Mouse (Mus musculus) stomach, postnatal 0 days (tissue): ENCODE data around the gene C130074G19Rik. TPM values are rescaled to one million over a fixed set of nuclear protein-coding genes. Genes with fewer than 3 reads are reported as not detected.
A peak's percentile ranks its signal among the peaks of the same experiment; 100 is the strongest.

Source experiments
- ATAC-seq: fragments of 200-750 bp; cut with Nextera tagmentation; 2 replicates; pipeline ENCODE4 v1.8.0; 2017; ENCODE audit not compliant: low FRiP score, low TSS enrichment
- DNase-seq: peaks from one replicate; pipeline ENCODE4 v3.0.0-alpha.2; 2016; ENCODE audit warnings: low spot score
- H3K27ac ChIP-seq: fragments of 300-500 bp; sonication (generic); replicated peaks from 2 replicates; pipeline ENCODE4 v1.5.1; 2014; ENCODE audit warnings: mild to moderate bottlenecking, control low read depth
- H3K27me3 ChIP-seq: fragments of 300-500 bp; sonication (generic); 2 replicates; pipeline ENCODE4 v1.6.1; 2014; ENCODE audit warnings: low read length; ENCODE audit not compliant: control insufficient read depth, insufficient read depth
- H3K36me3 ChIP-seq: fragments of 300-500 bp; sonication (generic); 2 replicates; pipeline ENCODE4 v1.6.1; 2014; ENCODE audit warnings: low read length, mixed read lengths; ENCODE audit not compliant: control insufficient read depth, insufficient read depth
- H3K4me1 ChIP-seq: fragments of 300-500 bp; sonication (generic); replicated peaks from 2 replicates; pipeline ENCODE4 v1.6.1; 2014; ENCODE audit warnings: antibody characterized with exemption; ENCODE audit not compliant: control insufficient read depth, insufficient read depth
- H3K4me2 ChIP-seq: fragments of 300-500 bp; sonication (generic); replicated peaks from 2 replicates; pipeline ENCODE4 v1.6.1; 2014; ENCODE audit warnings: low read depth, mild to moderate bottlenecking, control low read depth, moderate library complexity
- H3K4me3 ChIP-seq: fragments of 300-500 bp; sonication (generic); 2 replicates; pipeline ENCODE4 v1.5.1; 2014; ENCODE audit warnings: low read depth, low read length, control low read depth
- H3K9ac ChIP-seq: fragments of 300-500 bp; sonication (generic); 2 replicates; pipeline ENCODE4 v1.6.1; 2014; ENCODE audit warnings: mild to moderate bottlenecking, low read length, control low read depth, mixed read lengths
- H3K9me3 ChIP-seq: fragments of 300-500 bp; sonication (generic); 2 replicates; pipeline ENCODE4 v1.6.1; 2016; ENCODE audit warnings: low read length; ENCODE audit not compliant: control insufficient read depth
- CTCF ChIP-seq: IDR thresholded peaks from 2 replicates; pipeline ENCODE4 v1.5.1; 2016; ENCODE audit warnings: antibody characterized with exemption, low read depth, mild to moderate bottlenecking, moderate library complexity
- EP300 ChIP-seq: optimal IDR thresholded peaks from 2 replicates; pipeline ENCODE3; 2016; ENCODE audit warnings: antibody characterized with exemption
- WGBS: fragments of 180-500 bp; shearing (Covaris S2); extraction: QIAGEN DNeasy Blood & Tissue Kit; methylation state at CpG from one replicate; pipeline ENCODE4 v1.1.7; 2014; 5-methylcytosine and 5-hydroxymethylcytosine counted together
- polyA plus RNA-seq: library from polyadenylated mRNA; unstranded; fragments of >200 nt; fragmentation: Nextera tagmentation; extraction: Ambion mirVana; gene quantifications from 2 replicates; pipeline ENCODE4 v1.2.1, GENCODE M21; 2015

The C130074G19Rik gene
- polyA plus RNA-seq, 1 experiment from 2014 or later: 1.9 TPM

DNA sequence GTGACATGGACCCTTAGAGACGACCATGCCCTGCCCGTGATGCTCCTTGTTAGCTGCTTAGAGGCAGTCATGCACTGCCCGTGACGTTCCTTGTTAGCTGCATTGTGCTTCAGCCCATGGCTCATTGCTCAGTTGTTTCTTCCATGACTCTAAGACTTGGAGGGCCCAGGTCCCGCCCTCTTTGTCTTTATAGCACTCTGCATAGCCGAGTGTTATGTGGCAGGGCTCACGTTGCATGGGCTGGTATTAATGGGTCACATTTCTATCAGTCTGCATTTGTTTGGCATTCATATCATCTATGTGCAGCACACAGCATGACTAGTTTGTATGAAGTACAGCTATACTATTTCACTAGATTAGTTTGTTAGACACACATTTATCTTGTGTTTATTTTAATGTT lies 20.7 kb upstream of the C130074G19Rik start:
- no peak for TF ChIP-seq EP300
- no peak for TF ChIP-seq CTCF
- no peak overlapping the region for H3K4me3 ChIP-seq
- H3K9ac ChIP-seq: no peak overlapping the region
- peaks cover 6% of the 10 kb centered on the region; the same call in 1 of the 2 replicates for H3K36me3 ChIP-seq
- DNase-seq (no peak), ATAC-seq (peak; percentile 60; the same call in 1 of the 2 replicates)
- no peak overlapping the region for H3K4me2 ChIP-seq
- no peaks in the 10 kb centered on the region for H3K4me1 ChIP-seq
- WGBS: 74% methylated on average over 7 of the region's 7 CpGs
- no peaks in the 10 kb centered on the region for H3K27me3 ChIP-seq
- H3K27ac ChIP-seq: no peak overlapping the region
- no peaks in the 10 kb centered on the region for H3K9me3 ChIP-seq

DNA sequence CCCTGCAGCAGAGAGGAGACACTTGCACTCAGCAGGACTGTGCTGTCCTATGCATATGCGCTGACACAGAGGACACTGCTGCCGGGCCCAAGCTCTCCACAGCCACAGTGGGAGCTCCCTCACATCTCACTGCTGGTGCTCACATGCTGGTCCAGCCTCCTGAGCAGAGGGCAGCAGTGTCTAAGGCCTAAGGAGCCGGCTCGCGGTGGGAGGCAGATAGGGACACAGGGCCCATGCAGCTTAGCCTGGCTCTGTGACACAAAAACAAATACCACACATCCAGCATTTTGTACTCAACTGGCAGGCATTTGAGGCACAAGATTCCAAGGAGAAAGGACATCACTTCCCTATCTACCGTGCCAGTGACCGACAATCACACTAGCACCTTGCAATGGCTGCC lies 19.9 kb upstream of the C130074G19Rik start:
- H3K4me1 ChIP-seq: no peaks in the 10 kb centered on the region
- peaks cover 6% of the 10 kb centered on the region; the same call in 1 of the 2 replicates for H3K36me3 ChIP-seq
- ATAC-seq (peak; percentile 31), DNase-seq (no peak)
- no peak for TF ChIP-seq EP300
- TF ChIP-seq CTCF: no peak
- H3K27ac ChIP-seq: no peak overlapping the region
- no peak overlapping the region for H3K4me3 ChIP-seq
- H3K27me3 ChIP-seq: no peaks in the 10 kb centered on the region
- no peaks in the 10 kb centered on the region for H3K9me3 ChIP-seq
- no peak overlapping the region for H3K9ac ChIP-seq
- H3K4me2 ChIP-seq: no peak overlapping the region
- 88% methylated on average over 7 of the region's 7 CpGs for WGBS

DNA sequence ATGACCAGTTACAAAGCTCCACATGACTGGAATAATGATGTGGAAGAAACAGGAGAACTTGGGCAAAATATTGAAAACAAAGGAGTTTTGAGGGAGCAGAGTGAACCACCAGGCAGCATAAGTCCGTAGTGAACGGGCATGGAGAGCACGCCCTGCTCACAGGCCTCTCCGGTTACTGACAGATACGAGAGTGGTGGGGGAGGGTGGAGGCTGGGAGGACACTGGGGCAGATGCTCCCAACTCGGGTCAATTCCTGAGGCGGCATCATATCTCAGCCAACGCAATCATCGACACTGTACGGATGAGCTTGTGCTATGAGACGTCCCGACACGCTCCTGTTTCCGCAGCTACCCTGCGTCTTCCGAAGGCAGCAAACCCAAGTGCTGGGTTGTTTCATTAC lies 14.3 kb upstream of the C130074G19Rik start:
- H3K36me3 ChIP-seq: no peaks in the 10 kb centered on the region
- no peak overlapping the region for H3K4me3 ChIP-seq
- H3K27me3 ChIP-seq: no peaks in the 10 kb centered on the region
- DNase-seq (no peak), ATAC-seq (no peak)
- H3K9me3 ChIP-seq: no peaks in the 10 kb centered on the region
- TF ChIP-seq EP300 (no peak), CTCF (no peak)
- WGBS: 79% methylated on average over 16 of the region's 16 CpGs
- no peaks in the 10 kb centered on the region for H3K4me1 ChIP-seq
- no peak overlapping the region for H3K9ac ChIP-seq
- no peak overlapping the region for H3K27ac ChIP-seq
- H3K4me2 ChIP-seq: no peak overlapping the region

DNA sequence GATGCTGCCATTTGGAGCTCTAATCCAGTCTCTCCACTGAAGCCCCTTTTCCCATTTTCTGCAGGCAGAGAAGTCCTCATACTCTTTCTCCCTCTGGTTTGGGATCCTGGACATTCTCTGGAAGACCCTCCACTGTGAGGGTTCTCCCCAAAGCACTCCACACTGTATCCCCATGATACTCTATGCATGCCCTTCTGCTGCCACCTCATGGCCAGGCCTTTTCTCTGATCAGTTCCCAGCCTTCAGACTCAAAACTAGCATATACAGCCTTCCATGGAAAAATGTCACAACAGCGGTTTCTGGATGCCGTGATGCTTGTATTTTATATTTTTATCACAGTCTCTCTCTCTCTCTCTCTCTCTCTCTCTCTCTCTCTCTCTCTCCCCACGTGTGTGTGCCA lies 9.0 kb upstream of the C130074G19Rik start:
- DNase-seq (no peak), ATAC-seq (no peak)
- no peak overlapping the region for H3K9ac ChIP-seq
- 69% methylated on average over 3 of the region's 3 CpGs for WGBS
- H3K9me3 ChIP-seq: no peaks in the 10 kb centered on the region
- no peaks in the 10 kb centered on the region for H3K36me3 ChIP-seq
- H3K27ac ChIP-seq: no peak overlapping the region
- H3K4me1 ChIP-seq: no peaks in the 10 kb centered on the region
- TF ChIP-seq EP300 (no peak), CTCF (peak; percentile 69)
- no peaks in the 10 kb centered on the region for H3K27me3 ChIP-seq
- no peak overlapping the region for H3K4me3 ChIP-seq
- no peak overlapping the region for H3K4me2 ChIP-seq

DNA sequence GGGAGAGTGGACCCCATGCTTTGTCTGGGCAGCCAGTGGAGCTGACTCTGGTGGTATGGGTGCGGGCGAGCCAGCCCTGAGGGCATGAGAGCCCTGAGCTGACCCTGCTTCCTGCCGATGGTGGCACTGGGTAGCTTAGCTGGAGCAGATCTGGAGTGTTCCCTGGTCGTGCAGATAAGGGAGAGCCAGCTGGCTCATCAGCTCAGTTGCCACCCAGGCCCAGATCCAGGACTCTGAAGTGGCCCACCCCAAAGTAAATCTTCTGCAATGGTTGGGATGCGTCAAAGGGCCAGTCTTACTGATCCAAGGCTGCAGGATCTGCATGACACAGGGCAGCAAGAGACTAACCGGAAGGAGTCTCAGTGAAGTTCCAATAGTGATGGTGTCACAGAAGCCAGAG lies 6.4 kb upstream of the C130074G19Rik start:
- Histone ChIP-seq H3K9ac (no peak overlapping the region), H3K36me3 (no peaks in the 10 kb centered on the region), H3K4me3 (no peak overlapping the region), H3K4me2 (no peak overlapping the region), H3K27me3 (no peaks in the 10 kb centered on the region), H3K4me1 (no peaks in the 10 kb centered on the region), H3K27ac (no peak overlapping the region), H3K9me3 (no peaks in the 10 kb centered on the region)
- WGBS: 85% methylated on average over 6 of the region's 6 CpGs
- TF ChIP-seq EP300 (no peak), CTCF (no peak)
- ATAC-seq (peak; percentile 38; the same call in 1 of the 2 replicates), DNase-seq (no peak)

DNA sequence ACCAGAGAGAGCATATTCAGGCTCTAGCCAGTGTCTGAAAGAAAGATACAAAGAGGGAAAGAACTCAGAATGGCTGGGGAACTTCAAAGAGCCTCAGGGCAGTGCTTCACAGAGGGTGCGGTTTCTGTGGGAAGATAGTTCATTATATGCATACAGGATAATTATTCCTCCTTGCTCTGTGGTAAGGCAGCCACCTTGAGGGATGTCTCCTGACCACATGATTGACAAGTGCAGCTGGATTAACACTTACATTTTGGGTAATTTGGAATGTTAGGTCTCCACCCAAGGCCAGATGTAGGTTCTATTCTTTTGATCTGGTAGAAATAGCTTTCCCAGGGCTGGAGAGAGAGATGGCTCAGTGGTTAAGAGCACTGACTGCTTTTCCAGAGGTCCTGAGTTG lies 3.1 kb upstream of the C130074G19Rik start:
- WGBS: 81% methylated on average over 1 of the region's 1 CpGs

More for the DNA sequence above, 3.1 kb upstream of the C130074G19Rik start:
- no peak overlapping the region for H3K4me2 ChIP-seq
- no peak overlapping the region for H3K4me3 ChIP-seq
- DNase-seq (no peak), ATAC-seq (no peak)
- peaks cover 4% of the 10 kb centered on the region for H3K27me3 ChIP-seq
- H3K36me3 ChIP-seq: no peaks in the 10 kb centered on the region
- no peak for TF ChIP-seq CTCF
- TF ChIP-seq EP300: no peak
- H3K27ac ChIP-seq: no peak overlapping the region
- no peaks in the 10 kb centered on the region for H3K4me1 ChIP-seq
- H3K9ac ChIP-seq: no peak overlapping the region
- H3K9me3 ChIP-seq: no peaks in the 10 kb centered on the region
